Mouse (Mus musculus): ENCODE data around the gene Dnase2b.

Dnase2b gene

GRCm38 (mm10) chr3:146570148-146570782 lies 45.1 kb downstream of the Dnase2b start, which contains the start of gene Uox:
Gene Uox (plus strand): TSS chr3:146570426.
- DNase-seq (ENCODE audit: low spot score in 2 of 2) = no peak

GRCm38 (mm10) chr3:146569594-146569993 lies 45.8 kb downstream of the Dnase2b start:
- no peak for DNase-seq (ENCODE audit: low spot score in 2 of 2)

- DNase-seq (ENCODE audit: low spot score in 2 of 2) = no peak
These were observed 47.4 kb downstream of the Dnase2b start for GRCm38 (mm10) chr3:146567884-146568530.

- DNase-seq (ENCODE audit: low spot score in 2 of 2) = no peak
These were observed 48.0 kb downstream of the Dnase2b start for GRCm38 (mm10) chr3:146567366-146567765.

- no peak for DNase-seq (ENCODE audit: low spot score in 2 of 2)
These were observed 50.4 kb downstream of the Dnase2b start for GRCm38 (mm10) chr3:146565065-146565411.

GRCm38 (mm10) chr3:146564268-146565064 lies 50.9 kb downstream of the Dnase2b start:
- peak; percentile 53 to 78 for DNase-seq (ENCODE audit: low spot score in 2 of 2)

GRCm38 (mm10) chr3:146562936-146563335 lies 52.5 kb downstream of the Dnase2b start:
- no peak for DNase-seq (ENCODE audit: low spot score in 2 of 2)

GRCm38 (mm10) chr3:146557507-146557906 lies 57.9 kb downstream of the Dnase2b start:
- no peak for DNase-seq (ENCODE audit: low spot score in 2 of 2)

- no peak for DNase-seq (ENCODE audit: low spot score in 2 of 2)
These were observed 58.8 kb downstream of the Dnase2b start for GRCm38 (mm10) chr3:146556567-146556966.

GRCm38 (mm10) chr3:146554816-146555215 lies 60.6 kb downstream of the Dnase2b start:
- no peak for DNase-seq (ENCODE audit: low spot score in 2 of 2)

GRCm38 (mm10) chr3:146543632-146544031 lies 71.8 kb downstream of the Dnase2b start:
- no peak for DNase-seq (ENCODE audit: low spot score in 2 of 2)

GRCm38 (mm10) chr3:146540521-146541273 lies 74.7 kb downstream of the Dnase2b start:
- DNase-seq (ENCODE audit: low spot score in 2 of 2) = no peak

GRCm38 (mm10) chr3:146534986-146535385 lies 80.4 kb downstream of the Dnase2b start:
- no peak for DNase-seq (ENCODE audit: low spot score in 2 of 2)

Measured in frontal cortex, postnatal 10 days (tissue).